Mouse (Mus musculus): ENCODE measurements at regions not wholly inside any gene's neighbourhood (a gene's known extent, or its start where the extent isn't known, plus 50 kb on each side); places are given as distances from the start of the nearest gene placed in this dataset.

- TF ChIP-seq CTCF (IDR thresholded peaks at IDR 0.05; ENCODE audit: borderline replicate concordance, control insufficient read depth, extremely low read depth, insufficient read depth, low read length, poor library complexity) (no peak), POLR2A (IDR thresholded peaks at IDR 0.05; ENCODE audit: control insufficient read depth, extremely low read depth, insufficient read depth, low read length, poor library complexity) (no peak)
These were observed 135.8 kb downstream of the Rgs21 start for GRCm38 (mm10) chr1:144431535-144432276.

All from thymus, adult 2 months (tissue).